Mouse (Mus musculus) gonadal fat pad, adult 2 months (tissue): Measurements from ENCODE around the gene Sfrp2. TPM values are rescaled to one million over a fixed set of nuclear protein-coding genes. Genes with fewer than 3 reads are reported as not detected.

Experiments
- DNase-seq: peaks from one replicate; pipeline ENCODE4 v3.0.0-alpha.2; 2012; ENCODE audit warnings: low read depth
- polyA plus RNA-seq: library from polyadenylated mRNA; depleted of rRNA; stranded (reverse); fragments of >200 nt; gene quantifications from 2 replicates; pipeline ENCODE4 v1.2.3, GENCODE M21; 2012; rRNA removed

The Sfrp2 gene
- 37.3 and 42.9 TPM in 2 replicates for polyA plus RNA-seq

DNA sequence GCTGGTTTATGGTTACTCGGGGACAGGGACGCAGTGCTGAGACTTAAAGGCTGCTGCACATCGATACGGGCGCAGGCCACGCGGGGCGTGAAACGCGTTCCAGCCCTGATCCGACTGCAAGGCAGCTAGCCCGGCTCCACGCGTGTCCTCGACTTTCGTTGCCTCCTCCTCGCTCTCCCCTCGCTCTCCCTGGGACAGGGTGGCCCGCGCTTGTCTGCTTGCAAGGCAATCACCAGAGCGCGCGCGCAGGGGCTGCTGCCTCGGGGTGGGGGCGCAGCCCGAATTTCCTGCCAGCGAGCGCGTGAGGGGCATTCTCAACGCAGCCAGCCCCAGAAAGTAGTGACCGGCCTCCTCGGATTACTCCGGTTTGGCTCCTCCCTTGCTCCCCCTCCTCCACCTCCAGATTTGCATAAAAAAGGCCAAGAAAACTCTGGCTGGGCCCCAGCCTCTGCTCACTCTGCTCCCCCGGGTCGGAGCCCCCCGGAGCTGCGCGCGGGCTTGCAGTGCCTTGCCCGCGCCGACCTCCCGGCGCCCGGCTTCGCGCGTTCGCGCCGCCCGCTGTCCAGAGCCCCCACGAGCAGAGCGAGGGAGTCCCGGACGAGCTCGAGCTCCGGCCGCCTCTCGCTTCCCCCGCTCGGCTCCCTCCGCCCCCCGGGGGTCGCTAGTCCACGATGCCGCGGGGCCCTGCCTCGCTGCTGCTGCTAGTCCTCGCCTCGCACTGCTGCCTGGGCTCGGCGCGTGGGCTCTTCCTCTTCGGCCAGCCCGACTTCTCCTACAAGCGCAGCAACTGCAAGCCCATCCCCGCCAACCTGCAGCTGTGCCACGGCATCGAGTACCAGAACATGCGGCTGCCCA lies at the start of gene Sfrp2:
Gene Sfrp2 (plus strand): TSS at position 451 of the 855 bp plus-strand sequence.
- DNase-seq: no peak

DNA sequence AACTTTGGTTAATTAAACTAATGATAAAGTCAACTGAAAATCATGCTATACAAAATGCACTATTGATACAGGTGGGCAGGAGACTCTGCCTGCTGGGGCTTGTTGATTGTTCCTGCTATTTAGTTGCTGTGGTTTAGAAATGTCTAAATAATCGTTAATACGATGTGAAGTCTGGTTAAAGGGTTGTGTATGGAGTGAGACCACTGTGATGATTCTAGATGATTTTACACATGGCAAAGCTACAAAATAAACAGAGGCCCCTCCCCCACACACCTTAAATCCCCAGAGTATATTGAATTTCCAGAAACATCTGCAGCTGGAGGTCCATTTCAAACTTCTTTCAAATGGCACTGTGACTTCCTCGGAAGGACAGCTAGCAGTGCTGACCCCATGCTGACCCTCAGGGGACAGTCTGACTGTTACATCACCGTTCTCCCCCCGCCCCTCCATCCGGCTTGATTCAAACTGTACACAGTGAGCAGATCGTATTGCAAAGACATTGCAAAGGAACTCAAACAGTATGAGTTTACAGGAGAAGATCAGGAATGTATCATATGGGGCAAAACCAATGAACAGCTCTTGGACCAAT lies 48.4 kb upstream of the Sfrp2 start:
- no peak for DNase-seq

DNA sequence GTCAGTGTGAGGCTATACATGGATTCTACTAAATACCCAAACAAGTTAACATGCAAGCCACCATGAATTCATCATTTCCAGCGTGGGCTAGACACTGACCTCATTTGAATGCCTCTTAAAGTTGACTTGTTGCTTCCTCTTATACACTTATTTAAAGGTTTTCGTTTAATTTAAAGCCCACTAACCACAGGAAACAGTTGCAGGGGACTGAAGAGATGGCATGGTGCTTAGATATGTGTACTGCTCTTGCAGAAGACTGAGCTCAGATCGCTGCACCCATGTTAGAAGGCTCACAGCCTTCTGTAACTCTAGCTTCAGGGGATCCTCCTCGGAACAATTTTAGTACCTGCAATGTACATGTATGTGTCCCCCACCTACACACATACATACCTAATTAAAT lies 47.5 kb upstream of the Sfrp2 start:
- no peak for DNase-seq

DNA sequence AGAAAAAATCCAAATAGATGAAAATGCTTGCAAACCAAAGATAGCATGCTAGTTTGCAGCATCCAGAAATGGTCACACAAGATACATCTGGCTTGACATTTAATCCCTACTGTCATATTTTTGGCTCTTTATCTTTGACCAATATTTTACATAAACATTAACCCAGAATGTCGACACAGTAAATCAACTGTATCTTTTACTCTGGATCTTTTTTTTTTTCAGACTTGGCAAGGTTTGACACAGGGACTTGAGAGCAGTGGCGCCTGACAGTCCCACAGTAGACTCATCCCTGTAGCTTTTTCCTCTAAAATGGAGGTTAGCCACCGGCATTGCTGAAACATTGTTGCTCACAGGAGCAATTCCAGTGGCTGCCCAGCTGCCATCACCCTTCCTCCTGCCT lies 37.9 kb upstream of the Sfrp2 start:
- no peak for DNase-seq

DNA sequence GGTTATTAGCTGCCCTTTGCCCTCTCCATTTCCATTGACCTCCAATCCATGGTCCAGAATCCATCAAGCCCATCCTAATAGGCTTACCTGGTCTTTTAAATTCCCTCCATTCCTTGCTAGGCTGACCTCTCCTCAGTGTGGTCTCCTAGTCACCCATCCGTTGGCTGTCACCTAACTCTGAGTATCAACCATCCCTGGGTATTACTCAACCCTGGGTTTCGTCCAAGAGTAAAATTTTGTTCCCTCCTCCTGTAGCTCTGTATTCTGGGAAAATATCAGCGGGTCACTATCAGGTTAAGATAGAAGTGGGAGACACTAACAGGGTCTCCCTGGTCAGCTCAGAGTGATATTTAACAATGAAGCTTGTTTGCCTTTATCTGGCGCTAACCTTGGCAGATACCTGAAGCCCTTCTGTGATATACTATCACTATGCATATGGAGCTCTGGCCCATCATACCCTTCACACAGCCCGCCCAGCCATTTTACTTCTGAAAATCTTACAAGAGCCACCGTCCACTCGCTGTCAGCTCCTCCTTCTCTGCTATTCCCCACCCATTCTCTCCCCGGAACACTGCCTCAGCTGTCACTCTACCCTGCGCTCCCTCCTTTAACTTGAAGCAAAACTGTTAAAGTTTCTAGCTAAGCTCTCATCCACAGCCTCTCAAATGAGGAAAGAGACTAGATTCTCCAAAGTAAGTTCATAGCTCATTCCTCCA lies 37.3 kb upstream of the Sfrp2 start:
- no peak for DNase-seq

DNA sequence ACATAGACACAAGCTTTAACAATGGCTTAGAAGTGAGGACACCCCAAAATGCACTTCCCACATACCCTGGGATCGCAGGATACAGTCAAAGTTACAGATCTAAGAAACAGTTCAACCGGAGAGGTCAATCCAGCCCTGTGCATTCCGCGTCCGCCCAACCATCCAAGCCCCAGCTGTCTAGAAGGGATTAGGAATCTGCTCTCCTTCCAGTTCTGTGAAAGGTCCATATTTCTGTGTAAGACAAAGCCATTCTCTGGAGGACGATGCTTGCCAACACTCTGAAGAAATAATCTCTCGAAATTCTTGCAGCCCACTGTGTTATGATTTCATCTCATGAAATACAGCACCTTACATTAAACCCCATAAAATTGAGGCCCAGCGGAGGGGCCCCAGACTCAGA lies 32.1 kb upstream of the Sfrp2 start:
- DNase-seq: no peak

DNA sequence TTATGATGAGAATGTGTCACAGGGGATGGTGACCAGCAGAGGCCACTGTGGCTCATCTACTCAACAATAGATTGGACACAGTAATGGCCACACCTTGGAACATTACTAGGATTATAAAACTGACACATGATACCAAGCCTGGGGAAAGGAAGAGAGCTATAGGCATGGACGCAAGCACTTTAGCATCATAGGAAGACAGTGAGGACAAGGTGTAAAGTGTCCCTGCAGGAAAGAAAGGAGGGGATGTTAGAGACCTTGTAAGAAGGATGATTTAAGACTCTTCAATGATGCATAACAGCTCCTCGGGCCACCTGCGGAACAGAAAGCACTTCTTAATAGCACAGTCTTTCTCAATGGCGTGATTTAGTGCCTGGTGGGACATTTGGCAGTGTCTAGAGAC lies 29.1 kb upstream of the Sfrp2 start:
- no peak for DNase-seq

DNA sequence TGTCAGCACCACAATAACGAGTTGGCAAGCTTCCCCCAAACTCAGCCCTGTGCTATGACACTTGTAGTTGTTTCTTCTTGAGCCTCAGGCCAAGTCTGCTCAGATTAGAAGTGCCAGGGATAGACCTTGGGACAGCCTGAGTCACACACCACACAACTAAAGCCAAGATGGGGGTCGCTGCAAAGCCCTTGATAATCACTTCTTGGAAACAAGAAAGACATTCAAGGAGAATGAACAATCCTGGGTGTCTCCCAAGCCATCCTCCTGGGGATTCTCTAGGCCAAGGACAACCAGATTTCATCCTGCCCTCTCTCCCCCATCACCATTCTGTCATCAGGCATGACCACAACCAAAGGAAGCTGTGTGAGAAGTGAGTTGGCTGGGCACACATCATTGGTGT lies 25.9 kb upstream of the Sfrp2 start:
- no peak for DNase-seq

DNA sequence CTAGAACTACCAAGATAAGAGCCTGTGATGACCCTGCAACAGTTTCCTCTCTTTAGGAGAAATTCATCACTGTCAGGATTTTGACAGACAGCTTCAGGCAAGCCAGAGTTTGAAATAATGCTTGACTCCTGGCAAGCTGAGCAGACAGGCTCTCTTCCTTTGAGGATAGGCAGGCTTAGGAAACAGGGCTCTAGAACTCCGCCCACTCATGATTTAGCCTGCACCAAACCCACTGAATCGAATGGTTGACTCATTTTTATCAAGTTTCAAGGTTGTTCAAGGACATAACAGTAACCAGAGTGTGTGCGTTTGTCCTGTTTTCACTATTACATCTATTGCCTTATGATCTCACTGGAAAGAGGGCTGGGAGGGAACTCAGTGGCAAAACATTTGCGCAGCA lies 18.8 kb upstream of the Sfrp2 start:
- no peak for DNase-seq

DNA sequence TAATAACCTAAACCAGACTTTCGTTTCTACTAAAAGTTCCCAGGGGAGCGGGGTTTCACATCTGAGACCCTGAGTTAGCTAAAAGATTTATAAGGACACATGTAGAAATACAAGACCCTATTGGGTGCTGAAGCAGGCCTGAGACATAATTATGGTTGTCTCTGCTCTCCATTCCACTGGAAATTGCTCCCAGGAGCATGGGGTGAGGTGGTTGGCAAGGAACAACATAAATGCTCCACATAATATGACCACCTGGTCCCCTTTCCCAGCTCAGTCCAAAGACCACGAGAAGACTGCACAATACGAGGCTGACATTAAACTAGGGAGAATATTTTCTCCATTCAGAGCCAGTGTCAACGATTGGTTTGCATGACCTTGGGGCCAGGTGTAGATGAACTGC lies 18.2 kb upstream of the Sfrp2 start:
- DNase-seq: no peak

DNA sequence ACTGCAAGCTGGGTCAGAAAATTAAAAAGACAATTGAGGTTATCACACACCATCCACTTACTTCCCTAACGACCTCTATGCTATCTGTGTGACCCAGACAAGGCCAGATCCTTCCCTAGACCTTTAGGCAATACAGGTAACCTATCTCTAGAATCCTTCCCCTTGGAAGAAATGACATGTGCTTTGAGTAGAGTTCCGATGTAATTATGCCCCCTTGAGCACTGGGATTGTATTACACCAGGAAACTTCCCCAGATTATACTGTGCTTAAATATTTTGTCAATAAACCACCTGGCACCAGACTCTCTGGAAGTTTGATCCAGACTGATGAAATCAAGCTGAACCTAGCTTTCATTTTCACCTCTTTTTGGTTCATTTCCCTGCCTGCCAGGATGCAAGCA lies 14.5 kb upstream of the Sfrp2 start:
- no peak for DNase-seq

DNA sequence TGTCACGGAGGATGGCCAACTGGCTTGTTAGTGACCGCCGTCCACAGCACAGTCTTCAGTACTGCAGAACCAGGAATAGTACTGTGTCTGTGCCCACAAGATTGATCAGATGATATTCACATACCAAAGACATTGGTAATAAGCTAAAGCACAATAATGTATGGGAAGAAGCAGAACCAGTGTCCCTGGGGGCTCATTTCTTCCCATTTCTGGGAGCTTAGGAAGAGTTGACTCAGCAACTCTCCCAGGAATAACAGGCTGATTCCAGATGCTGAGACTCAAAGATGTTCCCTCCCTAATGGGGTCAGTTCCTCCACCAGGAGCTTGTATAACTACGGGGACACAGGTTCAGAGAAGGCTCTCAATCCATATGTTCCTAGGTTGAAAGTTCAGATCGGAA lies 13.9 kb upstream of the Sfrp2 start:
- DNase-seq: no peak

DNA sequence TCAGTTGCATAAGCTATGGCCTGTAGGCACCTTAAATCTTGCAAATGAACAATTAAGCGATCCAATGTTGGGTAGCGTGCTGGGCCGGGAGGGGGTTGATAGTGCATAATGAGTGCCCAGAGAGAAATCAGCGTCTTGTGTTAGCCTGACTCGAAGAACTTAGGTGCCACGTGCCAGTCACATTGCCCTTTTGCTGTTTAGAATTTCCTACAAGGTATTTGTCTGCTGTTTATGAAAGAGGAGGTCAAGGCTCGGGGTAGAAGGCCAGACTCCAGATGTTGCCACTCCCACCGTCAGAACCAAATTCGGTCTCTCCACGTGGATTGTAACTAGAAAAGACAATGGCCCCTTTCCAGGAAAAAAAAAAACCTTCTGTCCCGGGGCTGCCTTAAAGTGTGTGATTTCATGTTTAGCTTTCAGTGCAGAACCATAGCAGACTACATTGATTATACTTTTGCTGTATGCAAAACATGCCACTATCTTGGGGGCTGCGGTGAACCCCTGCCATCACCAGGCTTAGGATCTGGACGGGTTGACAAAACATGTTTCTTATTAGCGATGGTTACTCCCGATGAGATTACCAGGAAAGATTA lies 11.0 kb upstream of the Sfrp2 start:
- DNase-seq: no peak

DNA sequence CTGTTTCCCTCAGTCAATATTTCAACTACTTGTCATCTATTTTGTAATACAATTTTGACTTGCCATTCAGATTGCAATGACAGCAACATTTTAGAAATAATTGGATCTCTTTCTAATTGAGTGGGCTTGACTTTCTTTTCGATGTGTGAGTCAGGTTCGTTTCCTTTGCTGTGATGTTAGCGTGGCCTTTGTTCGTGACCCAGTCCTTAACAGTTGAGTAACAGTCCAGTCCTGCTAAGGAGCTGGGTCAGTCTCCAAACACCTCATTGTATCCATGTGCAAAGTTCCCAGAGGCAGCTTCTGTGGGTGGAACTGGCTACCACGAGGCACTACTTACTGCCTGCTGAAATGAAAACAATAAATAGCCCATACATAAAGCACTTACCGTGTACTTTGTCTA lies 10.5 kb upstream of the Sfrp2 start:
- no peak for DNase-seq

DNA sequence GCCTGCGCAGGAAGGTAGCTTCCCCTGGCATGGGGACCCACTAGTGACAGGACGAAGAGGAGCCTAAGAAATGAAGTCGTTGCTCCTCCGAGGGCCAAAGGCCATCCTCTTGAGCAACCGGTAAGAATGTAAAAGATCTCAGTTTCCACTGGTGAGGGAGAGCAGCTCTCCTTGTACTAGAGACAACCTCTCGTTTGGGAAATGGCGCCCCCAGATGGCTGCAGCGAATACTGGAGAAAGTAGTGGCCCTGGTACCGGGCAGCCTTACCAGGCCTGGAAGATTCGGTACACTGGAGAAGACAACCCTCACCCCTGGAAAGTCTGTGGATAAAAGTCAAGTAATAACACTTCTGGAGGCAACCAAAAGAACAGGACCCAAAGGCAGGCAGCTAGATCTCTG lies 3.8 kb upstream of the Sfrp2 start:
- DNase-seq: no peak

DNA sequence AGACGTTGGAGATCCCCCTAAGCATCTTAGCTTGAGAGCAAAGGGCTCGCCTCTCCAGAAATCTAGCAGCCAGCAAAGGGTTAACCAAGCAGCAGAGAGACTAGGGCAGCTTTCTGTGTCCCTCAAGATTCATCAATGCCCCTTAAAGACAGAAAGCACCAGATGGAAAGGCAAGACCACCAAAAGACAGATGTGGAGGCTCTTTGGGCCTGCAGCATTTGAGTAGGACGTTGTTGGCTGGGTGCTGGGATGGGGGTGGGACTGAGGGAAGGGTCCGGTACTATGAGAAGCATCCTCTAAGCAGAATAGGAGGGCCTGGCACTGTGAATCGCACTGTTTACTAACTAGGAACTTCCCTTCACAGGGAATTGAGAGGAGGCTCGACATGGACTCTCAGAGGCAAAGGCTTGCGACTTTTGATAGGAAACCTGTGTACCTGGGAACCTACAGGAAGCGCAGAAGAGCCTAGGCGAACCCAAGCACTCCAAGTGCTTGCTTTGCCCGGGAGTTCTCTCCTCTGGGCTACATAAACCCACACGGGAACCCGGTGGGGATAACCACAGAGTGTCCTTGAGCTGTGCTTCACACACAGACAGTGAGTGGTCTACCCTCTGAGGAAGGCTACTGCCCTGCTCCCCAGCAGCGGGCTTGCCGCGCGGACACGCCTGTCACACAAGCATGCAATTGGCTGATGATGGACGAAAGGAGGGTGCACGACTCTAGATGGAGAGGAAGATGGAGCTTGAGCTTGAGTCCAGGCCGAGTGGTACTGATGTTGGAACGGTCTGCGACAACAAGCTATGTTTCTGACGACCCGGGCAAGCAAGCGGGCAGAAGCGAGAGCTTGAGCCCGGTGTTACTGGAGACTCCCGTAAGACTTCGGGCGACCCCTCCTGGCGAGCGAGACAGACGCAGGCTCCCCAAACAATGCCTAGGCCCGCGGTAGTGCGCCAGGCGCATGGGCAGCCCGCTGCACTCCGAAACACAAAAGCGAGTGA lies 2.3 kb upstream of the Sfrp2 start:
- no peak for DNase-seq

DNA sequence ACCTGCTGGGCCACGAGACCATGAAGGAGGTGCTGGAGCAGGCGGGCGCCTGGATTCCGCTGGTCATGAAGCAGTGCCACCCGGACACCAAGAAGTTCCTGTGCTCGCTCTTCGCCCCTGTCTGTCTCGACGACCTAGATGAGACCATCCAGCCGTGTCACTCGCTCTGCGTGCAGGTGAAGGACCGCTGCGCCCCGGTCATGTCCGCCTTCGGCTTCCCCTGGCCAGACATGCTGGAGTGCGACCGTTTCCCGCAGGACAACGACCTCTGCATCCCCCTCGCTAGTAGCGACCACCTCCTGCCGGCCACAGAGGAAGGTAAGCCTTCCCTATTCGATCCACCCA lies 577 bp downstream of the Sfrp2 start:
- DNase-seq: no peak

DNA sequence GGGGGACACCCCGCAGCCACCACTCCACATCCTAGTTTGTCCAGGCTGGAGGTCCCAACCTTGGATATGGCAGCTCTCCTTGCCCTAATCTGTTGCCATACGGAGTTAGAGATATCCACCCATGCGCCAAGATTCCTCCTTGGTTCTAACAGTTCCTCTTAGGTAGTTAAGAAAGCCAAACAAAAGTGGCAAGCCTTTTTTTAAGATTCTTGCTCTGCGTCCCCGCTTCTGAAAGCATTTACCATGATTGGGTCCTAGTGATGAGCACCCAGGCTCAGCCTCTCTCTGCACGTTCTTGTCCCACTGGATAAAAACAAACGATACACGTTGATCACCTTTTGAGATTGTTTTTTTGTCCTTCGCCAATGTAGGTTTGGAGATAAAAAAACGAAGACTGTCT lies 1.0 kb downstream of the Sfrp2 start:
- no peak for DNase-seq

DNA sequence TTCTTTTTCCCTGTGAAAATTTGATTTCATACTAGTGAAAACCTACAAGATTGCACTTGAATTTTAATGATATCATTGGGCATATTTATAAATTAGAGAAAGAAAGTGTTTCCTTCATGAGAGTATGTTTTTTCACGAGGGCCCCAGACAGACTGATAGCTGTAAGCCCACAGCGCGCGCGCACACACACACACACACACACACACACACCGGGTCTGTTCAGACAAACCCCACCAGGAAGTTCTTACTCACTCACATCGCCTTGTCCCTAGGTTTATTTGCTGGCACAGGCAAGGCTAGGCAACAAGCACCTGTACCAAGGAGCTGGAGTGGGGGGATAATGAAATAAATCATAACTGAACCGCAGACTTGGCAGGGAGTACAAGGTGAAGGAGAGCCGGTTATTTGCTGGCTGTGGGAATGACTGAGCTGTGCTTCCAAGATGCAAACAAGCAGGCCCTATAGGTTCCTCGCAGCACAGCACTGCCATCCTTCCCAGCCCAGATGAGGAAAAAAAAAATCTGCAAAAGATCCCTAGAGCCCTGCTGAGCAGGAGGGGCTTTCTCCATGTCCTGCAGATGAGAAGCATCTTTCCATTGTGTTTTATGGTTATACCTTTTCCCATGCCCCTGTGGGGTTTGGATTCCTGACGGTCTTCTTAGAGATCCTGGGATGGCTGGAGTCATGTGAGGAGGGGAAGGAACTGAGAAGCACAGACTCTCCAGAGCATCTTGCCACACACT lies 2.3 kb downstream of the Sfrp2 start:
- no peak for DNase-seq

DNA sequence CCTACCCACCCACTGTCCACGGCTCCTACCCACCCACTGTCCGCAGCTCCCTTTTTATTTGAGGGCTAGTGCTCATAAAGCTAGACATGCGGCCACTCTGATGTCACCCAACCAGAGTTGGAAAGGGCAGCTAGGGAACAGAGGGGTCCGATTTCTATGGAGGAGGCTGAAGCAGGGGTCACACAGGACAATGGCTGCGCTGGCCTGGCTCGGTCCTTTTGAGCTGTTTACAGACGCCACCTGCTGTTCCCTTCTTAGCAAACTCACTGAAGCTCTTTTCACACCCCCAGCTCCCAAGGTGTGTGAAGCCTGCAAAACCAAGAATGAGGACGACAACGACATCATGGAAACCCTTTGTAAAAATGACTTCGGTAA lies 2.9 kb downstream of the Sfrp2 start:
- DNase-seq: no peak
